Mouse (Mus musculus): Measurements from ENCODE around the gene Gm49342. TPM values are rescaled to one million over a fixed set of nuclear protein-coding genes. Genes with fewer than 3 reads are reported as not detected.
"Not testable (repeated sequence)": the region's sequence is repeated elsewhere in the genome, so short reads cannot be mapped to it uniquely, and the experiment has no call there.

Gm49342 gene
- polyA plus RNA-seq, 1 experiment from 2014 or later, result not detected

DNA sequence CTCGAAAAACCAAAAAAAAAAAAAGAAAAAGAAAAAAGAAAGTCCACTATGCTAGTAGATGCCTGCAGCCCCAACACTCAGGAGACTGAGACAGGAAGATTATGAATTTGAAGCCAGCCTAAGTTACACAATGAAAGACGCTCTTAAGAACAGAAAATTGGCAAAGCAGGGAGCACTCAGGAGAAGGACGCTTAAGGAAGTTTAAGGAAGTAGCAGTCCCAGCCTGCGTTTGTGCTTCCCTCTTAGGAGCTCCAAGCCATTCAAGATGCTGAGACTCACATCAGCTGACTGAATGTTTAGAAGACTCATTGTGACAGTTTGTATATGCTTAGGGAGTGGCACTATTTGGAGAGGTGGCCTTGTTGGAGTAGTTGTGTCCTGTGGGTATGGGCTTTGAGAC, 36.2 kb upstream of the Gm49342 start:
- Histone ChIP-seq H3K4me2 (ENCODE audit: low read depth, low read length) (no peak overlapping the region), H3K27me3 (replicated peaks; ENCODE audit: control insufficient read depth, insufficient read depth, low read length) (no peaks in the 10 kb centered on the region), H3K4me1 (ENCODE audit: control insufficient read depth, insufficient read depth, low read length) (no peaks in the 10 kb centered on the region), H3K27ac (ENCODE audit: low read length) (no peak overlapping the region), H3K9ac (ENCODE audit: low read depth, low read length) (no peak overlapping the region), H3K9me3 (ENCODE audit: control insufficient read depth, low read length) (no peaks in the 10 kb centered on the region), H3K36me3 (ENCODE audit: control insufficient read depth, insufficient read depth, low read length) (no peaks in the 10 kb centered on the region; the same call in 1 of the 2 replicates), H3K4me3 (ENCODE audit: low read length) (no peak overlapping the region)
- ATAC-seq, result no peak
- 78% methylated on average over 4 of the region's 4 CpGs for WGBS

- no peak for ATAC-seq
- 58% methylated on average over 3 of the region's 3 CpGs for WGBS
- Histone ChIP-seq H3K4me2 (ENCODE audit: low read depth, low read length) (no peak overlapping the region), H3K9ac (ENCODE audit: low read depth, low read length) (no peak overlapping the region), H3K4me1 (ENCODE audit: control insufficient read depth, insufficient read depth, low read length) (no peaks in the 10 kb centered on the region), H3K9me3 (ENCODE audit: control insufficient read depth, low read length) (no peaks in the 10 kb centered on the region), H3K27ac (ENCODE audit: low read length) (no peak overlapping the region), H3K4me3 (ENCODE audit: low read length) (no peak overlapping the region), H3K27me3 (replicated peaks; ENCODE audit: control insufficient read depth, insufficient read depth, low read length) (no peaks in the 10 kb centered on the region), H3K36me3 (ENCODE audit: control insufficient read depth, insufficient read depth, low read length) (peaks cover 6% of the 10 kb centered on the region; the same call in 1 of the 2 replicates)
These were observed 33.0 kb upstream of the Gm49342 start for GRCm38 (mm10) chr14:50911356-50911755.

- peak overlapping the region; percentile 61 for H3K4me3 ChIP-seq (ENCODE audit: low read length)
- ATAC-seq; H3K27me3 ChIP-seq (replicated peaks; ENCODE audit: control insufficient read depth, insufficient read depth, low read length); H3K9me3 ChIP-seq (ENCODE audit: control insufficient read depth, low read length); H3K4me1 ChIP-seq (ENCODE audit: control insufficient read depth, insufficient read depth, low read length); H3K27ac ChIP-seq (ENCODE audit: low read length): not testable (repeated sequence)
- peak overlapping the region; percentile 68; the same call in 1 of the 2 replicates for H3K9ac ChIP-seq (ENCODE audit: low read depth, low read length)
- peaks cover 12% of the 10 kb centered on the region for H3K36me3 ChIP-seq (ENCODE audit: control insufficient read depth, insufficient read depth, low read length)
- H3K4me2 ChIP-seq (ENCODE audit: low read depth, low read length), result peak overlapping the region; percentile 37
- WGBS, result 70% methylated on average over 1 of the region's 1 CpGs
These were observed 20.9 kb upstream of the Gm49342 start for GRCm38 (mm10) chr14:50923437-50923836.

- H3K9me3 ChIP-seq (ENCODE audit: control insufficient read depth, low read length), result no peaks in the 10 kb centered on the region
- ATAC-seq, result peak; percentile 94
- WGBS, result under 1% methylated on average over 57 of the region's 57 CpGs
These were observed 19.8 kb upstream of the Gm49342 start, which contains the start of the genes Osgep and Apex1 for GRCm38 (mm10) chr14:50924281-50925064. Osgep (minus strand) TSS chr14:50924893. Apex1 (plus strand) TSS chr14:50924968.

DNA sequence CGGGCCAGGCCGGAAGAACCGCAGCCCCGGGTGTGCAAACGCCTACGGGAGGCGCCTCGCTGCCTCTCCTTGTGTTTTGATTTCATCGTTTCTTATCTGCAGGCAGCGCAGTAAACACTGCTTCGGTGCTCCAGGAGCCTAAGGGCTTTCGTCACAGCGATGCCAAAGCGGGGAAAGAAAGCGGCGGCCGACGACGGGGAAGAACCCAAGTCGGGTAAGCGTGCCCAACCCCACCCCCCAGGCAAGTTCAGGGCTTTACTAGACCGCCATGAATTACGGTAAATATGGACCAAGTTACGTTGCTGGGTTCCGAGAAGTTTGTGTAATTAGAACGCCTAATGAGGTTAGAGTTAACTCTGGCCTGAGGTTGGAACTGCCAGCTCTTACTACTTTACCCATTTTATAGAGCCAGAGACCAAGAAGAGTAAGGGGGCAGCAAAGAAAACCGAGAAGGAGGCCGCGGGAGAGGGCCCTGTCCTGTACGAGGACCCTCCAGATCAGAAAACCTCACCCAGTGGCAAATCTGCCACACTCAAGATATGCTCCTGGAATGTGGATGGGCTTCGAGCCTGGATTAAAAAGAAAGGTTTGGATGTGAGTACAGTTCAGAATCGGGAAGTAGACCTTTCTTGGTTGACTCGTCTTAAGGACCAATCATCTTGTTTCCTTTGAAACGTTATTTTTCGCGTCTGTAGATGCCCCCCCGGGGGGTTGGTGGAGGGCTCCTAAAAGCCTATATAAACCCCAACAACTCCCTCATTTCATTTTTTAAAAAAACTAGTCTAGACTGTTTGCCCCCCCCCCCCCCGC, 19.0 kb upstream of the Gm49342 start:
- Histone ChIP-seq H3K36me3 (ENCODE audit: control insufficient read depth, insufficient read depth, low read length) (peaks cover 17% of the 10 kb centered on the region), H3K4me1 (ENCODE audit: control insufficient read depth, insufficient read depth, low read length) (peaks cover 19% of the 10 kb centered on the region)
- under 1% methylated on average over 38 of the region's 38 CpGs for WGBS

More at GRCm38 (mm10) chr14:50924281-50925064, 19.8 kb upstream of the Gm49342 start, which contains the start of the genes Osgep and Apex1:
- Histone ChIP-seq H3K36me3 (ENCODE audit: control insufficient read depth, insufficient read depth, low read length) (peaks cover 17% of the 10 kb centered on the region), H3K27ac (ENCODE audit: low read length) (peak within 1 kb of the TSS; percentile 89), H3K9ac (ENCODE audit: low read depth, low read length) (peak within 1 kb of the TSS; percentile 68), H3K4me2 (ENCODE audit: low read depth, low read length) (peak within 1 kb of the TSS; percentile 68), H3K4me3 (ENCODE audit: low read length) (peak within 1 kb of the TSS; percentile 61), H3K27me3 (replicated peaks; ENCODE audit: control insufficient read depth, insufficient read depth, low read length) (no peaks in the 10 kb centered on the region), H3K4me1 (ENCODE audit: control insufficient read depth, insufficient read depth, low read length) (peaks cover 14% of the 10 kb centered on the region)

GRCm38 (mm10) chr14:50927366-50927765, 17.0 kb upstream of the Gm49342 start:
- Histone ChIP-seq H3K9ac (ENCODE audit: low read depth, low read length) (no peak overlapping the region), H3K4me1 (ENCODE audit: control insufficient read depth, insufficient read depth, low read length) (peaks cover 26% of the 10 kb centered on the region), H3K4me2 (ENCODE audit: low read depth, low read length) (no peak overlapping the region), H3K36me3 (ENCODE audit: control insufficient read depth, insufficient read depth, low read length) (peaks cover 17% of the 10 kb centered on the region), H3K4me3 (ENCODE audit: low read length) (no peak overlapping the region), H3K9me3 (ENCODE audit: control insufficient read depth, low read length) (no peaks in the 10 kb centered on the region), H3K27me3 (replicated peaks; ENCODE audit: control insufficient read depth, insufficient read depth, low read length) (no peaks in the 10 kb centered on the region), H3K27ac (ENCODE audit: low read length) (no peak overlapping the region)
- 64% methylated on average over 3 of the region's 3 CpGs for WGBS
- ATAC-seq, result no peak

More for the DNA sequence above, 19.0 kb upstream of the Gm49342 start:
- Histone ChIP-seq H3K9ac (ENCODE audit: low read depth, low read length) (peak overlapping the region; percentile 68), H3K4me2 (ENCODE audit: low read depth, low read length) (peak overlapping the region; percentile 68), H3K27me3 (replicated peaks; ENCODE audit: control insufficient read depth, insufficient read depth, low read length) (no peaks in the 10 kb centered on the region), H3K27ac (ENCODE audit: low read length) (peak overlapping the region; percentile 89), H3K4me3 (ENCODE audit: low read length) (peak overlapping the region; percentile 61), H3K9me3 (ENCODE audit: control insufficient read depth, low read length) (no peaks in the 10 kb centered on the region)
- ATAC-seq, result peak; percentile 60

GRCm38 (mm10) chr14:50929951-50930350, 14.4 kb upstream of the Gm49342 start:
- H3K4me3 ChIP-seq (ENCODE audit: low read length), result peak overlapping the region; percentile 97
- no peak for ATAC-seq
- peak overlapping the region; percentile 78 for H3K4me2 ChIP-seq (ENCODE audit: low read depth, low read length)
- H3K4me1 ChIP-seq (ENCODE audit: control insufficient read depth, insufficient read depth, low read length), result peaks cover 26% of the 10 kb centered on the region
- H3K27ac ChIP-seq (ENCODE audit: low read length), result peak overlapping the region; percentile 95
- peaks cover 17% of the 10 kb centered on the region for H3K36me3 ChIP-seq (ENCODE audit: control insufficient read depth, insufficient read depth, low read length)
- peak overlapping the region; percentile 96 for H3K9ac ChIP-seq (ENCODE audit: low read depth, low read length)
- no peaks in the 10 kb centered on the region for H3K9me3 ChIP-seq (ENCODE audit: control insufficient read depth, low read length)
- WGBS, result 14% methylated on average over 10 of the region's 10 CpGs
- no peaks in the 10 kb centered on the region for H3K27me3 ChIP-seq (replicated peaks; ENCODE audit: control insufficient read depth, insufficient read depth, low read length)

DNA sequence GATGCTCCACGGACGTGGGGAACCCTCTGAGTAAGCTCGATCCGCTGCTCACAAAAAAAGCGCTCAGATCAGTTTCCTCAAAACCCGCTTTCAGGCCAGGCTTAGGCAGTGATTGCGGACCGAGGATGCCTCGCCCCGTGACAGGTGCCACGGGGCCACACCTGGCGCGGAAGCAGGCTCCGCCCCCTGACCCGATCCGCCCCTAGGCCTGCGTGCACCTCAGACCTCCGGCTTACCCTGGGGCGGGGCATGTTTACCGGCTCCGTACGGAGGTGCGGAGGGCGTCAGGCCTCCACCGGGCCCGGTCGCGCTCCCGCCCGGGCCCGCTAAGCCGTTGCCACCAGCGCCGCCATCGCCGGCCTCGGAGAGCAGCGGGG, 14.0 kb upstream of the Gm49342 start:
- H3K4me3 ChIP-seq (ENCODE audit: low read length), result peak overlapping the region; percentile 97

More for the DNA sequence above, 14.0 kb upstream of the Gm49342 start:
- under 1% methylated on average over 38 of the region's 38 CpGs for WGBS
- no peaks in the 10 kb centered on the region for H3K27me3 ChIP-seq (replicated peaks; ENCODE audit: control insufficient read depth, insufficient read depth, low read length)
- peak overlapping the region; percentile 95 for H3K27ac ChIP-seq (ENCODE audit: low read length)
- peaks cover 17% of the 10 kb centered on the region for H3K36me3 ChIP-seq (ENCODE audit: control insufficient read depth, insufficient read depth, low read length)
- H3K4me2 ChIP-seq (ENCODE audit: low read depth, low read length), result peak overlapping the region; percentile 78
- no peaks in the 10 kb centered on the region for H3K9me3 ChIP-seq (ENCODE audit: control insufficient read depth, low read length)
- peak; percentile 83 for ATAC-seq
- peaks cover 26% of the 10 kb centered on the region for H3K4me1 ChIP-seq (ENCODE audit: control insufficient read depth, insufficient read depth, low read length)
- H3K9ac ChIP-seq (ENCODE audit: low read depth, low read length), result peak overlapping the region; percentile 96
